Mouse (Mus musculus) kidney, postnatal 36 days (tissue): Measurements from ENCODE around the gene Map3k13.

Experiments
- DNase-seq, 2 experiments: peaks; one replicate each; pipeline ENCODE4 v3.0.0; 2021 to 2022; ENCODE audit warnings: mixed read lengths in 2 of 2

Map3k13 gene

DNA sequence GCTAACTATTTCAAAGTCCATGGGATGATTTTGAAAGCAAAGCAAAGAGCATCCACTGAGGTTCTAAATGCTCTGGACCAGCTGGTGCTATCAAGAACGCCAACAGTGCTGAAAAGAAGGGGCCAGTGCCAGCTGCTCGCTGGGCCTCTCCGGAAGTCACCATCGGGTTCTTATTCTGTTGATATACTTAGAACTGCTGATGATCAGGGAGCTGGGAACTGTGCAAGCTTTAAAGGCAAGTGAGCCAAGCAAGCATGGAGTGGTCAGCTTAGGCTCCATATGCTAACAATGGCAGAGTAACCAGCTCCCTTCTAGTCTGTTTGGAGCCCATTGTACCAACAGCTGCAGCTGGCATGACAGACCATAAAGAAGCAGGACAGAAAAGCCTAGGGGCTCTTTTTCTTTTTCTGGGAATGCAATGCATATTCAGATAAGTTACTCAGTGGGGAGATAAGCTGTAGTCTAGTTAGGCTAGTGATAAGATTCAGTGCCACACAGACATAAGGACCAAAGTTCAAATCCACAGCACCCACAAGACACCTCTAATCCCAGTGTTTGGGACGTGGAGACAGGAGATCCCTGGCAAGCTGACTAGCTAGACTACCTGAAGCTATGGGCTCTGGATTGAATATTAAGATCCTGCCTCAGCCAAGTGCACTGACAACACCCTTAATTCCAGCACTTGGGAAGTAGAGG, 60.6 kb downstream of the Map3k13 start:
- DNase-seq = no peak

DNA sequence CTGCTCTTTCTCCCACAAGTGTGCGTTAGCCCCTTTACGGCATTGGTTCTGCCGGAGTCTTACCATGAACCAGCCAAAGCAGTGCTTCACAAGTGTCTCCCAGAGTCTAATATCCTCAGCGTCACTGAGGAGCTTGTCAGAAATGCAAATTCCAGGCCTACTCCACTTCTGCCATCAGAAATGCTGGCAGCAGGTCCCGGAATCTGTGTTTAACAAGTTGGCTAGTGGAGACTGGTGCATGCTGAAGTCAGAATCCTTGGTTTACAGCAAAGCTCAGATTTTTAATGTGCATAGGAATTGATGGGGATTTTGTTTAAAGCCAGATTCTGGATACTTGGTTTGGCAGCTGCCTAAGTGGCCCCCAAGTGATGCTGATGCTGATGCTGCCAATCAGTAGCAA, 62.0 kb downstream of the Map3k13 start:
- no peak for DNase-seq

DNA sequence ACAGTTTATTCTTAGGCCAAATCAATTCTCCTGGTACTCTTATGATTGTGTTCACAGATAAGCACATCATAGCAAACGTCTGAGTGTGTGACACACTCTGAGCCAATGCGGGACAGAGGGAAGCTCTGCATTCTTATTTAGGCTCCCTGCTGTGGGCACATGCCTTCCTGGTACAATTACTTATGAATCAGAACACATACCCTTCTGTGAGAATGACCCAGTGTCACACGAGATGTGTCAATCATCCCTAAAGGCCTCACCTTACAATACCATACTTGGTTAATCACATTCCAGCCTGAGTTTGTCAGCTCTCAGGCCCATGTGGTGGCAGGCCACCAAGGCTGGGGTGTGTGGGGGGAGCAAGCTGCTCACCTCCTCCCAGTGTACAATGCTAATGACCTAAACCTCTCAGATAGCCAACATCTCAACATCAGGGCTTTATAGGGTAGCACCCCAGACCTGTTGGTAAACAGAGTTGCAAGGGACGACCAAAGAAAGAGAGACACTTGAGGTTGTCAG, 63.0 kb downstream of the Map3k13 start:
- no peak for DNase-seq

DNA sequence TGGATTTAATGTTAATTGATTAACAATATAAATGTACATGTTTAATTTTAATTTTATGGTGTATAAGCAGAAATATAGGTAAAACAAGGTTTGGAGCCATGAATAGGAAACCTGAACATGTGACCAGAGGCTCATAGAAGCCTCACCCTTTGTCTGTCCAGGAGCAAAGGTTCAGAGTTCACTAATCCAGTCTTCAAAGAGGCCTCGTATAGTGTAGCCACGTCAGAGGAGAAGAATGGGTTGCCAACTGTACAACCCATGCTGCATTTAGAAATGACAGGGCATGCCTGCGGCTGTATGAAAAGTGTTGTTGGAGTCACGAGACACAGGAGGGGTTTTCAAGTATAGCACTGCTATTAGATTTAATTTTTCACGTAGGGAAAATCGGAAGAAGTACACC, 64.0 kb downstream of the Map3k13 start:
- no peak for DNase-seq

DNA sequence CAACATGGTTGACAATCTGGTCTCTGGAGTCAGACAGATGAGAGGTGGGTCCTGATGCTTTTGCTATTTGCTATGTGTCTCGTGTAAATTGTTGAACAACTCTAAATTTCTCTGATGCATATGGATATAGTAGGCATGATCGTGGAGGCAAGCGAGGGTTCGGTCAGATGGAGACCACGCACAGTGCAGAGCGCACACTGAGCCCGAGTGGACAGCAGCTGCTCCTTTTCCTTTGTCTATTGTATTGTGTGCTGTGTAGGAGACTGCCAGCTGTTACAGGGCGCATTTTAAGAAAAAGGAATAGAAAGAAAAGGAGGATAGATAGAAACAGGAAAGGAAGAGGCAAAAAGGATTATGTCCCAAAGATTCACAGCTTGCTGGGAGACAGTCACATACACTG, 64.7 kb downstream of the Map3k13 start:
- DNase-seq = no peak

DNA sequence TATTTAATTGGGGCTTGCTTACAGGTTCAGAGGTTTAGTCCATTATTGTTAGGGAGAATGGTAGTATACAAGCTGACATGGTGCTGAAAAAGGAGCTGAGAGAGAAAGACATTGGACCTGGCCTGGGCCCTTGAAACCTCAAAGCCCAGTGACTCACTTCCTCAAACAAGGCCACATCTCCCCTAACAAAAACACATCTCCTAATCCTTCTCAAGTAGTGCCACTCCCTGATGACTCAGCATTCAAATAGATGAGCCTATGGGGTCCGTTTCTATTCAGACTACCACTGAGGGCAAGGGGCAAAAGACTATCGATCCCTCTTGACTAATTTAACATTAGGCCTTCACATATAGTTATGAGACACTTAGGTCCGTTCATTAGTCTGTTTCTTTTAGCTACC, 68.3 kb downstream of the Map3k13 start:
- DNase-seq = no peak

DNA sequence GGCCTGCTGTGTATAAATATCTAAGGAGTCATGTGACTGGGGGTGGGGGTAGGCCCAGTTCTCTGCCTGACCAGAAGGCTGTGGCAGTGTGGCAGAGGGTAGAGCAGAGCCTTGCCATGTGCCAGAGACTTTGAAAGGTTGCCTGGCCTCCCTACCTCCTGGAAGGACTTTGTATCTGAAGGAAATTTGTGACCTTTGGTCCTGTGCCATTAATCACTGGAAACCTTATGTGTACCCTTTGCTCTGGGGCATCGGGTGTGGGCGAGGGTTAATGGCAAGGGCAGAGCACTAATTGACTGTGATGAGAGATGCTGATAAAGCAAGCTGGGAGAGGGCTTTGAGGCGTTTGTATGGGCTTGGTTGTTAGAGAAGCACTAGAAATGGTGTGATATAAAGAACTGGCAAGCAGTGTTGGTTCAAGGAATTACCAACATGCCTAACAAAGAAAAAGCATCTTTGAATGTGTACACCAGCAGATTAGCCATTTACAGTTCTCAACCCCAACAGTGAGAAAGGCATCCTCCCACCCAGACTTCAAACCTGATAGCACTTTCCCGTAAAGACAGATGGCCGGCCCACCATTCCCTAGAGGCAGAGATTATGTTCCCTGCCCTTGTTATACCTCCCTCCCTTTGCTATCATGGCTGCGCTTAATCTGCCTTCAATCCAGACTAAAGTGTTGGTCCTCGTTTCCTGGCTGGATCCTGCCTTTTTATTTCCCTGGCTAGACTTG, 71.3 kb downstream of the Map3k13 start:
- DNase-seq = peak; percentile 75 to 88

DNA sequence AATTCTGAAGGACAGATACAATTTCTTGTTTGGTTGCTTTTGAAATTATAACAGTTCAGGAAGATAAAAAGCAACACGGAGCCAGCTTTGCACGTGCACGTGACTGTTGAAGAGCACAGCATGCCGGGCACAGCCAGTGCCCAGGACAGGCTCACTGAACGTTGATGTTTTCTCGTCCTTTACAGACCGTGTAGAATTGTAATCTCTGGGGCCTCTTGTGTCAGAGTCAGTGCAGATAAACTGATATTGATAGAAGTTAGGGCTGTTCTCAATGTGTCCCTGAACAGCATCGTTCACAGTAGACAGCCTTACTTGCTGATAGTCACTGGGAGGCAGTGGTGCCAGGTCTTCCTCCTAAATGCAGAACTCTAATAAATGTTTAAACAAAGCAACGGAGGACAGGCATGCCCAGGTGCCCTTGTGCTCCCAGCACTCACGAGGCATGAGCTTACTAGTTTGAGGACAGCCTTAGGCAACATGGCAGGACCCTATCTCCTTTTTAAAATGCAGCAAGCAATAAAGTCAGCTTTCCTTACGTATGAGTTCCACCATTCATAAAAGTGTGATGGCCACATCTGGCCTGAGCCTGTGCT, 71.9 kb downstream of the Map3k13 start:
- peak; percentile 34 to 51 for DNase-seq

DNA sequence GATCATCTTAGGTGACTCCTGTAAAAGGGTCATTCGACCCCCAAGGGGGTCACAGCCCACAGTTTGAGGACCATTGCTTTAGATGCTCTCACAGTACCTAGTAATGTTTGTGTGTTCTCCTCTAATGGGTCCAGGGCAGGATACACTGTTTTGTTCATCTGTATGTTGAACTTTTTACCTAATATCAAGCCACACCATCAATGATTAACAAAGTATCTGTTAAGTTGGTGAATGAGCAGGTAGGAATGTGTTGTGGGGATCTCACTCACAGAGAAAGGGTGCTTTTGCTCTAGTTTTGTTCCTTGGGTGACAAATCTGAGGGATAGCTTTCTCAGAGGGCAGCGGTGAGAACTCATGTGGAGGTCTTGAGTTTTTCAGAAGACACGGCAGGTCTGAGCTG, 73.6 kb downstream of the Map3k13 start:
- peak in 1 of 2 experiments; percentile 46 for DNase-seq

DNA sequence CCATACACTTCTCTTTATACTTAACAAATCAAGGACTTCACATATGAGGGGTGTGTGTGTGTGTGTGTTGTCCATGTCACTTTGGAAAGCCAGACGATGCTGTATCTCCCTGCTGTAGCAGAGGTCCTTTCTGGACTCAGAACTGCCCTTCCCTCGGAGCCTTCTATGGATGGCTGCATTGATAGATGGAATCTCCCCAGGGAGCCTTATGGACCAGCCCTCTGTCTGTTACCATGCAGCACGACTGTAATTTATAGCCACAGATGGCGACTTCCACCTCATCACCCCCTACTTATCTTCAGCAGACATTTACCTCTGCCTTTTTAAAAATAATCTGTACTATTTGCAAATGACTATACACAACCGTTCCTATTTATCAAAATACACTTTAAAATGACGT, 74.5 kb downstream of the Map3k13 start:
- DNase-seq = no peak

DNA sequence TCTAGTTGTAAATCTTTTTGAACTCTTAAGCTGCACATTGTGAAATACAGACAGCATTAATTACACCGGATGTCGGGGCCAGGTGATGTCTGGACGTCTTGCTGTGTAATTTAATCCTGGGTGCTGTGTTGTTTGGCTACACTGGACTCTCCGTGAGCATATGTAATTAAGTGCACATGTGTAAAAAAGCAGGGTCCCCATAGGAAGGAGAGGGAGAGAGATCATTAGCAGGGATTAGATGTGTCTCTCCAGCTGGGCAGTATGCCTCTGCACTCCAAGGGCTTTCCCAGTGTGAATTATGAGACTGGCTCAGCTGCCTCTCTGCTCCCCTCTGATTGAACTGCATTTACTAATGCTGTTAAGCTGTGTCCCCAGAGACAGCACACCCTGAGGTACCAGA, 75.7 kb downstream of the Map3k13 start:
- no peak for DNase-seq

DNA sequence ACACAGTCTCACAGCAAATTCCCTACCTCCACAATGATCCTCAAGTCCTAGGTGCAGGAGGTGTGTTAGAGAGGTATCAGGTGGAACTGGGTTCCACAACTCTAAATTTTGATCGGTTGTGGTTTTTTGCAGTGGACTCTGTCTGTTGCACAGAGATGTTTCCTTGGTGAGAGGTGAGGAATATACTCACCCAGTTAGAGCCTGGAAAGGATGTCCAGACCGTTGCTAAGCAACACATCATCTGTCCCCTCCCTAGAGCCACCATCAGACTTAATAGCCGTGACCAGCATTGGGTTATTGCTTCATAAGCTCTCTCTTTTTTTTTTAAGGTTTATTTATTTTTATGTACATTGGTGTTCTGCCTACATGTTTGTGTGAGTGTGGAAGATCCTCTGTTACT, 83.6 kb downstream of the Map3k13 start:
- no peak for DNase-seq

DNA sequence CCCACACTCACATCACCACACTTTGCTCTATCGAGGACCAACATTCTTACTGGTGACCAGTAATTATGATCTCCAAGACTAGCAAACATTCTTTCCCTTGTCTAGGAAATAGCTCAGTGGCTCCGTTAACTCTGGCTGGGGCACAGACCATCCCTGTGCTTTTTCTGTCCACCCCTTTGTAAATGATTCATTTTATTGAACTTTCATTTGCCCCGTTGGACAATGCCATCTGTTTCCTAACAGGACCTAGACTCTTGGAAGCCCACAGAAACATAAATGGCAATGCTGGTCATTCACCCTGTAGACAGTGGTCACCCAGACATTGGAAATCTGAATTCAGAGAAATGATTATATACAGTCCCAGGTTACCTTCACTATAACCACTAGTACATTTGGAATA, 84.7 kb downstream of the Map3k13 start:
- DNase-seq = peak in 1 of 2 experiments; percentile 48

DNA sequence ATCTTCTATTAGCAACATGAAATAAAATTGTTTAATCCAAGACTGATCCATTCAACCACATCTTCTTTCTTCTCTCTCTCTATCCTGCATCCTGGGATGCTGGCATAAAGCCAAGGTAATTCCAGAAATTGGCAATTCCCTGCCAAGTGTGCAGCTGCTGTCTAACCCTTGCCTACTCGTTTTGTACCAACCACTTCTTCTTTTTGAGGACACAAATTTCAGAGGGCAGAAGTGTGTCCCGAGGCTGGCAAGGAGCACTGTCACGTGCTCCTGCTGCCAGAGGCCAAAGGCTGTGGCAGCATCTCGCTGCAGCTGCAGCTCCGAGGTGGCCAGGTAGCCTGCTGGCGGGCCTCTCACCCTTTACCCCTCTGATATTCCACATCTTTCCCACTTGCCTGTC, 87.0 kb downstream of the Map3k13 start:
- peak; percentile 57 to 74 for DNase-seq

DNA sequence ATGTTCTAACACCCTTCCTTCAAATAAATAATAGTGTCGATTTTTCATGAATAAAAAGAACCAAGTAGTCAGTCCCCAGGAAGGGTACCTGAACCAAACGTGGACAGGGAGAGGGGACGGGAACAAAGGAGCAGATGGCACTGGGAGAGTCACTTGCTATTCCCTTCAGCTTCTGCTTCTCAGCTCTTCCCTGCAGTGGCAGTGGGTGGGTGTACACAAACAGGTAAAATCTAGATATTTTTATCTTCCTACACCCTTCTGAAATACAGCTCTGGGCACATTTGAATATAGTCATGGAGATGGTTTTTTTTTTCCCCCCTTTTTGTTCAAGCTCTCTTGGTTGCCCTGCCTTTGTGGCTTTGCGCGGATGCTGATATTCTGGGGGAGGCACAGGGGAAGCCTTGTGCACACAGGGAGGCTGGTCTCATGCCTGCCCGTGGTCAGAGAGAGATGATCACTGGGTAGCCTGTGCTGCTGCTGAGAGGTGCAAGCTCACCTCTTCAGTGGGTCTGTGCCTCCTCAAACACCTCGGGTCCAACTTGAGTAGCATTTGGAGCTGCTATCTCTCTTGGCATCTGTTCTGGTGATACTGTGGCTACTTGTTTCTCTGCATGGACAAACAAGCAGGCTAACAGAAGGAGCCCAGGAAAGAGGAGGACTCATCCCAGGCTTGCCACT, 87.6 kb downstream of the Map3k13 start:
- no peak for DNase-seq

DNA sequence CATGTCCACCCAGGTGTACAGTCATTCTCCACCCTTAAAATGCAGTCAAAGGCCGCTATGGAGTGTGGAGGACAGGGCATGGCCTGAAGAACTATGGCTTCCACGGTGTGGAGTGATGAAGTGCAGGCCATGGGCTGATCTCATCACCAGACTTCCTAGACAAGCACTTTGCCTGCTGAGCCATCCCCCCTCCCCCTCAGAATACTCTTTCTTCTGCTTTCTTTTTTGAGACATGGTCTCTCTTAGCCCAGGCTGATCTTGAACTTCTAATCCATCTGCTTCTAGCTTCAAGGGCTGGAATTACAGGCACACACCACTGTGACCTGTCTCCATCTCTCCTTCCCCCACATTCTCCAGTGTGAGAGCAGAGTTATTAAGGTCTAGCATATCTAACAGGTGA, 93.5 kb downstream of the Map3k13 start:
- no peak for DNase-seq

DNA sequence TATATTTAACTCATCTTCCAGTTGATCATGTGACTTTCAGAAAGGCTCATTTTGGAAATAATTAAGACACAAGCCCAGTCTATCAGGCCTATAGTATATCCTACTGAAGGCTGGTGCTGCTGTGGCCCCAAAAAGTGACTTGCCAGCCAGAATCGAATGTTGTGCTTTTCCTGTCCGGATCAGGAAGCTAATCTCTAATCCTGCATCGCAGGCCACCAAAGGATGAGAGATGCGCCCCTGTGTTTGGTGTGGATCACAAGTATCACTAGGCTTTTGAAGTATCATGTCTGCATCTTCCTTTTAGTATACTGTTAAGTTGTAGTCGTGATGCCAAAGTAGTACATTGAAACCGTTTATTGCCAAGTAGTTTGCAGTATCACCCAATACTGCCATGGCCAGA, 99.7 kb downstream of the Map3k13 start:
- no peak for DNase-seq

DNA sequence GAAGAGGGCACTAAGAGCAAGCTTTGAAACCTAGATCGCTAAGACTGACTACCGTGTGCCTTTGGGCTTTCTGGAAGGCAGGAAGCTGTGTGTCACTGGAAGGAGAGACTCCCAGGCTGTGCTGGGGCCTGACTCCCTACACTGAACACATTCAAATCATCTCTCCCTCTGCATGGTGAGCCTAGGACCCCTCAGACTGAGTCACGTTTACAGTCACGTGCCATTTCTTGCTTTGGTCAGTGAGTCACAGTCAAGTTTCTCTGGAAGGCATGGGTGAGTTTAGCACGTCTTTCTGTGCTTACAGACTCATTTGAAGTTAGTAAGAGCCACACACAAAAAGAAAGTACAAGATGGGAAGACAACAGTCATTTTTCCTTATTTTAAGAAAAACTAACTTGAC, 107.1 kb downstream of the Map3k13 start:
- DNase-seq = no peak

DNA sequence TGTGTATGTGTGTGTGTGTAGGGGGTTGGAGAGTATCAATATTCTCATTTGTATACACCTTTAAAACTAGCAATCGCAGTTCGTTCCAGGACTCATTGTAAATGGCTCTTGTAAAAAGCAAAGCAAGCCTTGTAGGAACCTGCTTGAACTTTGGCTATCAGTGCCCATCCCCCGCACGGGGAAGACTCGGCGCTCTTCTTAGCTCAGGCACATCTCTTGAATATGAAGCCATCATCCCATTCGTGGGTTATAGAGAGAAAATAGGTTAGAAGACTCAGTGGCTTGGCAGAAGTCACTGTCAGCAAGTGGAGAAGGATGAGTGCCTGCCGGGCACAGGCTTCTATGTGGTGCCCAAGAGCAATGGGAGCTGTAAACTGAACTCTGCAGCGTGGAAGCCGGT, 110.5 kb downstream of the Map3k13 start:
- DNase-seq = peak in 1 of 2 experiments; percentile 35

DNA sequence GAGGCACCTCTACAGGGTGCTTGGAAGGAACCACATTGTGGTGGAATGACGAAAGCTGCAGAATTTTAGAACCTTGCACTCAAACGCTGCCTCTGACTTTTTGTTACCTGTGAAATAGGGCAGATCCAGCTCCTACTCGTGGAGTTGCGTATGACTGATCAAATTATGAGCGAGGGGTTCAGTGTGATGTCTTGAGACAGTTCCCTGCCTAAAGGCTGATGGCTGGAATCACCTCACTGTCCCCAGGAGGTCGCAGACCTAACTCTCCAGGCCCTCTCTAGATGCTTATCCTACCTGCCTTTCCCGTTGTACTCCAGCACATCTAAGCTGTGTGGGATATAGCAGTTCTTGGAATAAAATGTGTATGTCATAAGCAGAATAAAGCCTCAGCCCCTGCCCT, 111.8 kb downstream of the Map3k13 start:
- DNase-seq = no peak

DNA sequence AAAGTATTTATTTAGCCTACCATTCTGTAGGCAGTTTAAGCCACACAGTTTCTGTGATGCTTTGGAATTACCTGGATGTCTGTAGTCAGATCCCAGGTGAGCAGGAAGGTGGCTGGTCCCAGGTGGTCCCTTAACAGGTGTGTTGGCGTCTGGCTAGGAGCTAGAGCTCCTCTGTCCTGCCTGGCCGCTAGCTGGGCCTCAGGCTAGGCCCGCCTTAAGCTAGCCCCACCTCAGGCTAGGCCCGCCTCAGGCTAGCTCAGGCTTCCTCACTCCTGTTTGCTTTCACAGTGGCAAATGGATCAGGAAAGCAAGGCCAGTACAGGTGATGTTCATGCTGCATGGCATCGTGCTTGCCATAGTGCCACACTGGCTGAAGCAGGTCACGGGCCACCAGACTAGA, 112.8 kb downstream of the Map3k13 start:
- no peak for DNase-seq

DNA sequence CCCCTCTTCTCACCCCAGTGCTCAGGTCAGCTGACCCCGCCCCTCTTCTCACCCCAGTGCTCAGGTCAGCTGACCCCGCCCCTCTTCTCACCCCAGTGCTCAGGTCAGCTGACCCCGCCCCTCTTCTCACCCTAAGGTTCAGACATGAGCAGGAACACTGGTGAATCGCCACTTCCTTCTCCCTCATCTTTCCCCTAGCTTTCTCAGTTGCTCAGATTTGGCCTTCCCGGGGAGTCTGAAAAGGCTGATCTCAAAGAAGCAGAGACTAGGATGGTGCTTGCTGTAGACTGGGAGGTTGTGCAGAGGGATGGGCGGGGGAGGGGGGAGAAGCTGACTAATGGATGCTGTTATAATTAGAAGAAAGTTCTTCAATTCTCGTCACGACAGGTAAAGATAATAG, 114.8 kb downstream of the Map3k13 start:
- peak in 1 of 2 experiments; percentile 21 for DNase-seq

DNA sequence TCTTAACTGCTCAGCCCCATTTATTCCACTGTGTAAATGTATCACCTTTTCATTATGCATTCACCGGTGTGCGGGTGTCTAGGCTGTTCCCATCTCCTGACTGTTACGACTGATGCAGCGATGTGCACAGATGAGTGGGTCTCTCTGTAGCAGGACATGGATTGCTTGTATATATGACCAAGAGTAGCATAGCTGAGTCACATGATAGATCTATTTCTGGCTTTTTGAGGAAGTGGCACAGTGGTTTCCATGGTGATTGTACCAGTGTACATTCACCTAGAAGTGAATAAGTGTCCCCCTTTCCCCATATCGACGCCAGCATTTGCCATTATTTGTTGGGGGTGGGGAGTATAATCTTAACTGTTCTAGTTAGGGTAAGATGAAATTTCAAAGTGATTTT, 119.2 kb downstream of the Map3k13 start:
- no peak for DNase-seq
